Mouse (Mus musculus) R1 (cell line): Measurements from ENCODE around the gene Asb4.

Experiments
- DNase-seq: peaks from one replicate; pipeline ENCODE4 v3.0.0-alpha.2; 2018; ENCODE audit warnings: low read depth, low spot score

Gene Asb4

DNA sequence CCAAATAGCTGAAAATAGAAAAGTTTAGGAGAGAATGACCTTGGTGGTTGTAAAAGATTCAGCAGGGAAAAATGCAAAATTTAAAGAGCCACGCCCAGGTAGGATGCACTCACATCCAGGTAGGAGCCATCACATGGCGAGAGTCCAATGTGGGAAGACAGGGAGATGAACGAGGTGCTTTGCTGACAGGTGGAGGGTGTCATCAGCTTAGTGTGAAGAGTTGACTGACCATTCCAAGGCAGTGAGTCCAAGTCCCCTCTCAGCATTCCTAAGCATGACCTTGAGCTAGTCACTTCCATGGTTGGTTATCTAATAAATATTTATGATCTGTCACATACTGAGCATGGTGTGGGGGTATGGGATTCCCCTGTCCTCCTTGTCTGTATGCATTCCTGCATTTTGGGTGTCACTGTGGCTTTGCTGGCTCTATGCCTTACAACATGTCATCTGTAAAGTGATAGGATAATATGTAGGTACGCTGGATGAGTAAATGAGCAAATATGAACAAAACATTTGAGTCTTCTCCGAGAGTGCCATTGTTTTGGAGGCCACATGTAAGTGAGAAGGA, 61.2 kb downstream of the Asb4 start:
- DNase-seq, result no peak

DNA sequence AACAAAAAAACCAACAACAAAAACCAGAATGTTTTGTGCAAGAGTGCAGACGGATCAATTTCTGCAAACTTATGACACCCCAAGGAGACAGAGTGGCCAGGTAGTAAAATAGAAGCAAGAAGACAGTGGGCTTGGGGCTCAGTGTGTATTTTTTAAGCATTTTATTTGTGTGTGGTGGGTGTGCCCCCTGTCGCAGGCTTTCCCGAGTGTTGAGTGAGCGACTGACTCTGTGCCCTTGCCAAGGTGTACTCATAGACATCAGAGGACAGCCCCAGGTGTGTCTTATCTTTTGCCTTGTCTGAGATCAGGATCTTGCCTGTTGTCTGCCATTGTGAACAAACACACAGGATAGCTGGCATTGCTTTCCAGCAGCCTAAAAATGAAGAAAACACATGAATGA, 63.8 kb downstream of the Asb4 start:
- DNase-seq, result no peak

DNA sequence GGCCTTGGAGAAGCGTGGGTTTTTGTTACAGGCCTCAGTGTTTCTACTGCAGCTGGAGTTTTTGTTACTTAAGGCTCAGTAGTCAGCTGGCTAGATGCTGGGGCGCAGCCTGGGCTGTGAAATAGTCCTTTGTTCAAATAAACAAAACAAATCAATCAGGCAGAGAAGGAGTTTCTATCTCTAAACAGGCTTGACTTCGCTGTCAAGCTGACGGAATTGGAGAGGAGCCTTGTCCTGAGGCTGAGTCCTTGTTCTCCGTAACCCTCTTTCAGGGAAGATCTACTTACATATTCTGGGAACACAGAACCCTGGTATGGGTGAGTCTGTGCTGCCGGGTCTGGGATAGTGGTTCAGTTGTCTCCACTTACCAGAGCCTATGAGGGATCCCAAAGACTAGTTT, 64.4 kb downstream of the Asb4 start:
- peak; percentile 24 for DNase-seq

DNA sequence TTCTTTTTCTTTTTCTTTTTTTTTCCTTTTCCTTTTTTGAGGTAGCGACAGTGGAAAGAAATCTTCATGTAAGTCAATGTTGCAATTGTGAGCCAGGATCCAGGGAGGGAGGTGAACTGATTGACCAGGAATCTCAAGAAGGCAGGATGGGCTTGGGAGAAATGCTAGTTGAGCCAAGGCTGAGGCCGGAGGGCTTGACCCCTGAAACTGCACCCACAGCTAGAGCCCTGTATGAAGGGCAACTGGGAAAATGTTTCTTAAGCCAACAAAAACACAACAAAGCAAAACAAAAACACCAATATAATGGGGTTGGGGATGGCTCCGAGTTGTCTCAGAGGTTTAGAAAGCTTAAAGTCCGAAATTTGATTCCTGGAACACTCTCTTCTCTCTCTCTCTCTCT, 65.2 kb downstream of the Asb4 start:
- DNase-seq, result no peak

DNA sequence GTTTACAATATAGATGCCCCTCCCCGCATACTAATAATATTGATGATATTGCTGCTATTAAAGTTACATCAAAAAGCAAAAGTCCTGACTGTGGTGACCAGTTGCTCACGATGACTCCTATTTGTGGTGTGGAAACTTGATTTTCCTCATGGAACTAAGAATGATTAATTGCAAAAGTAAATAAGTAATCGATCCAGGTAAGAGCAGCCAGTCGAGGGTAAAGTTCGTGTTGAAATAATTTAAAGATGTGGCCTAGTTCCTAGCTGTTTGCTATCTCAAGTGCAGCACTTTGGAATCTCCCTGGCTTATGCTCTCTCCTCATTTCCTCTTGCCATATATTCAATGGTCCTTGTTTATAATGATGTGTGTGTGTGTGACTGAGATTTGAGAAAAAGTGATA, 66.7 kb downstream of the Asb4 start:
- no peak for DNase-seq

DNA sequence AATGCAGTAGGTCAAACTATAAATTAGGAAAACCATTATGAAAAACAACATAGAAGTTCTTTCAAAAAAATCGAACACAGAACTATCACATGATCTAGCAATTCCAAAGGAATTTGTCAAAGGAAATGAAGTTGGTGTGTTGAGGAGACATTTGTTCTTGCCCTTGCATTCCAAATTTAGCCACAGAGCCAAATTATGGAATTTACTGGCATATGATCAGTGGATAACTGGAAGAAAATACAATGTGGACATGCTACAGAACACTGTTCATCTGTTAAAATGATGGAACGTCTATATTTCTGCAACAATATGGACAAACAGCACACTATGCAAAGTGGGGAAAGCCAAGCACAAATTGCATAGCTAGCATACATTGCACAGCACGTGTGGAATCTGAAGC, 72.7 kb downstream of the Asb4 start:
- no peak for DNase-seq

DNA sequence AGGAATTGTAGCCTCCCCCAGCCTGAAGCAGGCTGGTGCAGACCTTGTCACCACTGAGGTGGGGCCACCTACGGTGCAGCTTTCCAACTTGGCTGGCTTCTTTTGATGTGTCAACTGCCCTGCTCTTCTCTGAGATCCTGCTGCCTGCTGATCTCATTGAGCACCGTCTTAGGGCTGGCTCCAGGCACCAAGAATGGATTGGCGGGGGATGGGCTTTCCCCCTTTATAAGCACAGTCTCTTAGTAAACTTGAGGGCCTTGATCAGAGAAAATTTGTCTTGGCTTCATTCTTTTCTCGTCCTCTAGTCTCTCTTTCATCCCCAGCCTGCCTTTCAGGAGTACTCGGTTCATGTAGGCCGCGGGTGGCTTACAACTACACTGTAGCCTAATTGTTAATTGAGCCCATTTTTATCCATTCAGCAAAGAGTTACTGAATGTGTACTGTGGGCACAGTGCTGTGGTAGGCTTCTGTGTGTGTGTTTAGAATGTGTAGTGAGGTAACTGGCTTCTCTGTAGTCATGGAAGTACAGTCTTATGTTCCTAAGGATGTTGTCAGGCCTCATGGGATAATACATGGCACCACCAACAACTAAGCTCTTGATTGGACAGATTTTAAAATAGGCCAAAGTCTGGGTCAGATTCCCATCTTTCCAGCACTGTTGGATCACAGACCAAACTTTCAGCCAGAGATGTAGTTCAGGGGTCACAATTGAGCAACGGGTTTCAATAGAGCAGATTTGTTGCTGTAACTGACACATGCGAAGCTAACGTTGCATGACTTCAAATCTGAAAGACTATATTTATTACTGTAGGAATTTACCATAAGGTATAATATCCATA, 87.5 kb downstream of the Asb4 start:
- DNase-seq, result no peak

DNA sequence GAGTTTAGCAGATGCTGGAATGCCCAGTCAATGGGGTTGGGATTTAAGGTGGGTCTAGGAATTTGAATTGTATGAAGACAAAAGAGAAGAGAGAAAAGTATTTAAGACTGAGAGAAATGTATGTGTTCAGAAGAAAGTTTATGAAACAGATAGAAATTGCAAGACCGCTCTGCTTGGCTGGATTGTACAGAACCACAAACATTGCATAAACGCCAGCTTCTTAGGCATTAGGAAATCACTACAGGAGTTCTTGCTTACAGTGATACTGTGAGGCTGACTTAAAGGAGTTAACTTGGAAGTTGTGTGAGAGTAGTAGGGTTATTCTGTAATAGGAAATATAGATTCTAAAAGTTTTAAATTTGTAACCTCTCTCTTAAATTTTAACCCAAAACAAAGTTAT, 89.5 kb downstream of the Asb4 start:
- DNase-seq, result no peak

DNA sequence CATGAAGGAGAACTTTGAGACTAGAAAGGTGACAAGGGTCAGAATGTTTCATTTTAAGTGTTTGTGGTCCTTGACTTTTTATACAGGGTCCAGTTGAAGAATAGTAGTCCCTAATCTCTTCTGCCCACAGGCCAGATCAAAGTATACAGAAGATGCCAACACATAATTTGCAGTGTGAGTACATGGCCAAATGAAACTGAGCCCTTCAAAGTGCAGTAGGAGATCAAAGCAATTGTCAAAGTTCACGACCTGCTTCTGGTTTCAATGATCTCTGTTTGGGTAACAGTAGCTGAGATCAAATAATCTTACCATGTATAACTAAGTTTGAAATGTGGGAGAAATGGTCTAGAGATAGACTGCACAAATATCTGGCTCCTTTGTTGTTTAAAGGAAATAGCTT, 90.8 kb downstream of the Asb4 start:
- no peak for DNase-seq

DNA sequence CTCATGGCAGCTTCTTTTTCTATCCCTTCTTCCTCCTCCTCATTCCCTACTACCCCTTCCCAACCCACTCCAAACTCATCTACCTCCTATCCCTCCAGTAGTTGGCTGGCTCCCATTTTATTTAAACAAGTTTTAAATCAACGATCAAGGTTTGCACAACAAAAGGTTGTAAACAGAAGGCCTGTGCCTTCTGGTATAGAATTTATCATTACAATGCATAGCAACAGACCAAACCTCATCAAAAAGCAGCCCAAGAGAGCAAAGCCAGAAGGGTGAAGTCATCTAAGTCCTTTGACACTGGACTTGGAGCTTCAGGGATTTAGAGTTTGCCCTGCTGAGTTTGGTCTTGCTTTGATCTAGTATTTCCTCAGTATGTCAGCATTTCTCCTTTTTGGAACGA, 97.9 kb downstream of the Asb4 start:
- peak; percentile 73 for DNase-seq

DNA sequence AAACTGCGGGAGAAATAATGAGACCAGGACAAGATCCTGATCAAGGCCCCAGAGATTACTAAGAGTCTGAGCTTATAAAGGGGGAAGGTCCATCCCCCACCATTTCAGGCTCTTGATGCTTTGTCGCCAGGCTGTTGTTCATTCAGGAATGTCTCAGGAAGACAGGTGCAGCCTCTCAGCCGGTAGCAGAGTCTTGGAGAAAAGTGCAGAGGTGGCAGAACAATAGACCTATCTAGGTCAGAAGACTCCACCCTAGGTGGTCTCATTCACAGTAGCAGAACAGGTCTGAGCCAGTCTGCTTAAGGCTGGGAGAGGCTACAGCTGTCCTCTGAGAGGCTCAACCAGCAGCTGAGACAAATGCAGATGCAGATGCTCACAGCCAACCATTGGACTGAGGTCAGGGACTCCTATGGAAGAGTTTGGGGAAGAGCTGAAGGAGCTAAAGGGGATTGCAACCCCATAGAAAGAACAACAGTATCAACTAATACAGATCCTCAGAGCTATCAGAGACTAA, 99.1 kb downstream of the Asb4 start:
- DNase-seq, result peak; percentile 99
